Mouse (Mus musculus): Measurements from ENCODE around the gene Ift22.

The Ift22 gene

GRCm38 (mm10) chr5:136919546-136920301 is 11.8 kb downstream of the Ift22 start:
- Histone ChIP-seq H3K9me3 (ENCODE audit: low read length) (peaks cover 3% of the 10 kb centered on the region), H3K4me1 (replicated peaks; ENCODE audit: low read depth, low read length) (peaks cover 40% of the 10 kb centered on the region), H3K36me3 (ENCODE audit: insufficient read depth, low read length) (peaks cover 32% of the 10 kb centered on the region), H3K27me3 (ENCODE audit: insufficient read depth, low read length) (no peaks in the 10 kb centered on the region), H3K4me3 (replicated peaks; ENCODE audit: low read length) (peak overlapping the region; percentile 88)
- TF ChIP-seq NANOG (IDR thresholded peaks at IDR 0.05; ENCODE audit: borderline replicate concordance, low read length), result no peak
- no peak for TF ChIP-seq POU5F1 (IDR thresholded peaks at IDR 0.05; ENCODE audit: borderline replicate concordance, low read length)
- no peak for TF ChIP-seq CTCF (conservative IDR thresholded peaks at IDR 0.05; ENCODE audit: low read length)

GRCm38 (mm10) chr5:136922830-136923229 is 14.9 kb downstream of the Ift22 start:
- peaks cover 51% of the 10 kb centered on the region for H3K4me1 ChIP-seq (replicated peaks; ENCODE audit: low read depth, low read length)
- no peaks in the 10 kb centered on the region for H3K9me3 ChIP-seq (ENCODE audit: low read length)
- no peak overlapping the region for H3K4me3 ChIP-seq (replicated peaks; ENCODE audit: low read length)
- TF ChIP-seq POU5F1 (IDR thresholded peaks at IDR 0.05; ENCODE audit: borderline replicate concordance, low read length) (no peak), CTCF (conservative IDR thresholded peaks at IDR 0.05; ENCODE audit: low read length) (no peak), NANOG (IDR thresholded peaks at IDR 0.05; ENCODE audit: borderline replicate concordance, low read length) (no peak)
- H3K36me3 ChIP-seq (ENCODE audit: insufficient read depth, low read length), result peaks cover 59% of the 10 kb centered on the region
- H3K27me3 ChIP-seq (ENCODE audit: insufficient read depth, low read length), result no peaks in the 10 kb centered on the region

GRCm38 (mm10) chr5:136923751-136924478 is 16.0 kb downstream of the Ift22 start:
- H3K9me3 ChIP-seq (ENCODE audit: low read length), result no peaks in the 10 kb centered on the region
- peaks cover 51% of the 10 kb centered on the region for H3K4me1 ChIP-seq (replicated peaks; ENCODE audit: low read depth, low read length)
- no peak for TF ChIP-seq CTCF (conservative IDR thresholded peaks at IDR 0.05; ENCODE audit: low read length)
- no peak for TF ChIP-seq NANOG (IDR thresholded peaks at IDR 0.05; ENCODE audit: borderline replicate concordance, low read length)
- TF ChIP-seq POU5F1 (IDR thresholded peaks at IDR 0.05; ENCODE audit: borderline replicate concordance, low read length), result no peak

GRCm38 (mm10) chr5:136929073-136929472 is 21.1 kb downstream of the Ift22 start:
- no peaks in the 10 kb centered on the region for H3K27me3 ChIP-seq (ENCODE audit: insufficient read depth, low read length)
- H3K4me1 ChIP-seq (replicated peaks; ENCODE audit: low read depth, low read length), result peaks cover 64% of the 10 kb centered on the region
- H3K36me3 ChIP-seq (ENCODE audit: insufficient read depth, low read length), result peaks cover 86% of the 10 kb centered on the region
- no peaks in the 10 kb centered on the region for H3K9me3 ChIP-seq (ENCODE audit: low read length)
- no peak overlapping the region for H3K4me3 ChIP-seq (replicated peaks; ENCODE audit: low read length)
- no peak for TF ChIP-seq NANOG (IDR thresholded peaks at IDR 0.05; ENCODE audit: borderline replicate concordance, low read length)
- TF ChIP-seq CTCF (conservative IDR thresholded peaks at IDR 0.05; ENCODE audit: low read length), result peak; percentile 71

More at GRCm38 (mm10) chr5:136923751-136924478, 16.0 kb downstream of the Ift22 start:
- peaks cover 63% of the 10 kb centered on the region for H3K36me3 ChIP-seq (ENCODE audit: insufficient read depth, low read length)
- H3K27me3 ChIP-seq (ENCODE audit: insufficient read depth, low read length), result no peaks in the 10 kb centered on the region
- H3K4me3 ChIP-seq (replicated peaks; ENCODE audit: low read length), result no peak overlapping the region

- TF ChIP-seq CTCF (conservative IDR thresholded peaks at IDR 0.05; ENCODE audit: low read length), result no peak
- no peak for TF ChIP-seq POU5F1 (IDR thresholded peaks at IDR 0.05; ENCODE audit: borderline replicate concordance, low read length)
- TF ChIP-seq NANOG (IDR thresholded peaks at IDR 0.05; ENCODE audit: borderline replicate concordance, low read length), result no peak
- peaks cover 83% of the 10 kb centered on the region for H3K4me1 ChIP-seq (replicated peaks; ENCODE audit: low read depth, low read length)
- 0 out of 2 replicates have a peak overlapping the region, but pooled peaks have one; percentile 4 for H3K4me3 ChIP-seq (replicated peaks; ENCODE audit: low read length)
- peaks cover 78% of the 10 kb centered on the region for H3K36me3 ChIP-seq (ENCODE audit: insufficient read depth, low read length)
- H3K27me3 ChIP-seq (ENCODE audit: insufficient read depth, low read length), result no peaks in the 10 kb centered on the region
- no peaks in the 10 kb centered on the region for H3K9me3 ChIP-seq (ENCODE audit: low read length)
Measured at GRCm38 (mm10) chr5:136931896-136932295, 23.9 kb downstream of the Ift22 start.

- H3K4me1 ChIP-seq (replicated peaks; ENCODE audit: low read depth, low read length), result peaks cover 82% of the 10 kb centered on the region
- H3K36me3 ChIP-seq (ENCODE audit: insufficient read depth, low read length), result peaks cover 73% of the 10 kb centered on the region
- peaks cover 4% of the 10 kb centered on the region for H3K9me3 ChIP-seq (ENCODE audit: low read length)
- TF ChIP-seq NANOG (IDR thresholded peaks at IDR 0.05; ENCODE audit: borderline replicate concordance, low read length), result no peak
- no peak for TF ChIP-seq CTCF (conservative IDR thresholded peaks at IDR 0.05; ENCODE audit: low read length)
- no peak for TF ChIP-seq POU5F1 (IDR thresholded peaks at IDR 0.05; ENCODE audit: borderline replicate concordance, low read length)
- no peak overlapping the region for H3K4me3 ChIP-seq (replicated peaks; ENCODE audit: low read length)
- H3K27me3 ChIP-seq (ENCODE audit: insufficient read depth, low read length), result no peaks in the 10 kb centered on the region
Measured at GRCm38 (mm10) chr5:136932956-136933355, 25.0 kb downstream of the Ift22 start.

- peak overlapping the region; percentile 48 for H3K4me3 ChIP-seq (replicated peaks; ENCODE audit: low read length)
- peaks cover 12% of the 10 kb centered on the region for H3K9me3 ChIP-seq (ENCODE audit: low read length)
- no peaks in the 10 kb centered on the region for H3K27me3 ChIP-seq (ENCODE audit: insufficient read depth, low read length)
- H3K4me1 ChIP-seq (replicated peaks; ENCODE audit: low read depth, low read length), result peaks cover 82% of the 10 kb centered on the region
- TF ChIP-seq POU5F1 (IDR thresholded peaks at IDR 0.05; ENCODE audit: borderline replicate concordance, low read length) (no peak), CTCF (conservative IDR thresholded peaks at IDR 0.05; ENCODE audit: low read length) (no peak), NANOG (IDR thresholded peaks at IDR 0.05; ENCODE audit: borderline replicate concordance, low read length) (no peak)
- peaks cover 76% of the 10 kb centered on the region for H3K36me3 ChIP-seq (ENCODE audit: insufficient read depth, low read length)
Measured at GRCm38 (mm10) chr5:136933930-136934329, 26.0 kb downstream of the Ift22 start.

- Histone ChIP-seq H3K27me3 (ENCODE audit: insufficient read depth, low read length) (no peaks in the 10 kb centered on the region), H3K9me3 (ENCODE audit: low read length) (peaks cover 20% of the 10 kb centered on the region)
- TF ChIP-seq POU5F1 (IDR thresholded peaks at IDR 0.05; ENCODE audit: borderline replicate concordance, low read length) (no peak), NANOG (IDR thresholded peaks at IDR 0.05; ENCODE audit: borderline replicate concordance, low read length) (peak; percentile 62; the same call in 1 of the 2 replicates), CTCF (conservative IDR thresholded peaks at IDR 0.05; ENCODE audit: low read length) (peak; percentile 56)
Measured at GRCm38 (mm10) chr5:136935905-136936695, 28.1 kb downstream of the Ift22 start.

More at GRCm38 (mm10) chr5:136935905-136936695, 28.1 kb downstream of the Ift22 start:
- H3K36me3 ChIP-seq (ENCODE audit: insufficient read depth, low read length), result peaks cover 61% of the 10 kb centered on the region
- H3K4me3 ChIP-seq (replicated peaks; ENCODE audit: low read length), result peak overlapping the region; percentile 37
- peaks cover 63% of the 10 kb centered on the region for H3K4me1 ChIP-seq (replicated peaks; ENCODE audit: low read depth, low read length)

Data from E14TG2a.4 (cell line).